21 mouse cellular contexts compared by ENCODE assay signal in genomic region chr16:26060239-26061085, GRCm38 (mm10). TPM values are rescaled to one million over a fixed set of nuclear protein-coding genes. Genes with fewer than 3 reads are reported as not detected.
DNase-seq lines count a peak whose midpoint lies in the region; ATAC-seq and TF ChIP-seq lines count a peak whose summit lies in the region.
"Had no signal": no experiment of that assay in that cellular context is flagged by ENCODE, and none has a peak within 500 bp of the region (broad histone marks: within the 10 kb centered on the region; RNA-seq: fewer than 3 reads in every experiment).

No protein-coding gene starts in this region.

- no peak overlapping the region for H3K4me3 ChIP-seq in forebrain, embryonic 11.5 days (ENCODE audit: low read depth, low read length)
- no peak overlapping the region for H3K4me3 ChIP-seq in forebrain, embryonic 10.5 days
- no peak overlapping the region for H3K4me3 ChIP-seq in heart, embryonic 13.5 days
- H3K4me3 ChIP-seq in forebrain, embryonic 14.5 days (ENCODE audit: low read depth, low read length): no peak overlapping the region
- no peak overlapping the region for H3K4me3 ChIP-seq in hindbrain, postnatal 0 days (ENCODE audit: low read length)
- H3K4me3 ChIP-seq: embryonic facial prominence, embryonic 13.5 days; heart, adult 2 months; hindbrain, embryonic 12.5 days had no signal

- no peaks in the 10 kb centered on the region for H3K4me1 ChIP-seq in forebrain, embryonic 11.5 days (replicated peaks; ENCODE audit: control insufficient read depth, insufficient read depth, low read length)
- H3K4me1 ChIP-seq in forebrain, embryonic 10.5 days: peaks cover 8% of the 10 kb centered on the region
- H3K4me1 ChIP-seq in heart, embryonic 13.5 days: peaks cover 26% of the 10 kb centered on the region
- no peaks in the 10 kb centered on the region for H3K4me1 ChIP-seq in forebrain, embryonic 14.5 days (ENCODE audit: control insufficient read depth, insufficient read depth, low read length)
- no peaks in the 10 kb centered on the region for H3K4me1 ChIP-seq in hindbrain, postnatal 0 days (ENCODE audit: insufficient read depth, low read length)
- H3K4me1 ChIP-seq: embryonic facial prominence, embryonic 13.5 days; hindbrain, embryonic 12.5 days had no signal

- peak; percentile 87 for ATAC-seq in forebrain, embryonic 11.5 days (replicated peaks; ENCODE audit: low FRiP score)
- no peak for ATAC-seq in heart, embryonic 13.5 days (ENCODE audit: extremely low read depth, insufficient number of reproducible peaks, low FRiP score, low TSS enrichment)
- ATAC-seq in forebrain, embryonic 14.5 days: peak; percentile 81
- ATAC-seq in hindbrain, postnatal 0 days: no peak
- no peak for ATAC-seq in activated CD4-positive, CD25-positive, alpha-beta regulatory T cell, adult 4 months
- ATAC-seq: CD4-positive, CD25-positive, alpha-beta regulatory T cell, adult 4 months; hindbrain, embryonic 16.5 days had no signal

- WGBS in forebrain, embryonic 11.5 days: 69% methylated on average over 5 of the region's 5 CpGs
- 84% methylated on average over 5 of the region's 5 CpGs for WGBS in forebrain, embryonic 10.5 days
- WGBS in heart, embryonic 13.5 days: 55% methylated on average over 5 of the region's 5 CpGs
- 37% methylated on average over 5 of the region's 5 CpGs for WGBS in forebrain, embryonic 14.5 days
- 59% methylated on average over 5 of the region's 5 CpGs for WGBS in hindbrain, postnatal 0 days

- H3K9me3 ChIP-seq in forebrain, embryonic 11.5 days (ENCODE audit: control insufficient read depth, low read length): no peaks in the 10 kb centered on the region
- H3K9me3 ChIP-seq in forebrain, embryonic 10.5 days: no peaks in the 10 kb centered on the region
- no peaks in the 10 kb centered on the region for H3K9me3 ChIP-seq in heart, embryonic 13.5 days
- H3K9me3 ChIP-seq in forebrain, embryonic 14.5 days (replicated peaks; ENCODE audit: control insufficient read depth, low read length): no peaks in the 10 kb centered on the region
- H3K9me3 ChIP-seq in hindbrain, postnatal 0 days (ENCODE audit: low read length): no peaks in the 10 kb centered on the region
- H3K9me3 ChIP-seq: embryonic facial prominence, embryonic 13.5 days; hindbrain, embryonic 12.5 days had no signal

- H3K27ac ChIP-seq in forebrain, embryonic 11.5 days (ENCODE audit: low read depth, low read length): peak overlapping the region; percentile 19; the same call in 1 of the 2 replicates
- no peak overlapping the region for H3K27ac ChIP-seq in forebrain, embryonic 10.5 days
- peak overlapping the region; percentile 24 for H3K27ac ChIP-seq in heart, embryonic 13.5 days (replicated peaks)
- H3K27ac ChIP-seq in forebrain, embryonic 14.5 days (ENCODE audit: low read depth, low read length): no peak overlapping the region
- H3K27ac ChIP-seq in hindbrain, postnatal 0 days: no peak overlapping the region
- H3K27ac ChIP-seq: embryonic facial prominence, embryonic 13.5 days; heart, adult 2 months; hindbrain, embryonic 12.5 days had no signal

- H3K4me2 ChIP-seq in forebrain, embryonic 11.5 days (ENCODE audit: low read depth, low read length, severe bottlenecking): no peak overlapping the region
- no peak overlapping the region for H3K4me2 ChIP-seq in heart, embryonic 13.5 days
- no peak overlapping the region for H3K4me2 ChIP-seq in forebrain, embryonic 14.5 days (ENCODE audit: low read length)
- no peak overlapping the region for H3K4me2 ChIP-seq in hindbrain, postnatal 0 days (ENCODE audit: low read depth, low read length)
- H3K4me2 ChIP-seq: embryonic facial prominence, embryonic 13.5 days; hindbrain, embryonic 12.5 days had no signal

- H3K36me3 ChIP-seq in forebrain, embryonic 11.5 days (ENCODE audit: control insufficient read depth, insufficient read depth, low read length): no peaks in the 10 kb centered on the region
- H3K36me3 ChIP-seq in forebrain, embryonic 10.5 days (replicated peaks): no peaks in the 10 kb centered on the region
- H3K36me3 ChIP-seq in heart, embryonic 13.5 days: no peaks in the 10 kb centered on the region
- H3K36me3 ChIP-seq in forebrain, embryonic 14.5 days (ENCODE audit: control insufficient read depth, insufficient read depth, low read length): no peaks in the 10 kb centered on the region
- no peaks in the 10 kb centered on the region for H3K36me3 ChIP-seq in hindbrain, postnatal 0 days (ENCODE audit: insufficient read depth, low read length)
- H3K36me3 ChIP-seq: embryonic facial prominence, embryonic 13.5 days; G1E; hindbrain, embryonic 12.5 days had no signal

- no peak overlapping the region for H3K9ac ChIP-seq in forebrain, embryonic 11.5 days (ENCODE audit: low read length)
- H3K9ac ChIP-seq in heart, embryonic 13.5 days: no peak overlapping the region
- no peak overlapping the region for H3K9ac ChIP-seq in forebrain, embryonic 14.5 days (ENCODE audit: low read length)
- no peak overlapping the region for H3K9ac ChIP-seq in hindbrain, postnatal 0 days (replicated peaks; ENCODE audit: low read length)
- H3K9ac ChIP-seq: embryonic facial prominence, embryonic 13.5 days; hindbrain, embryonic 12.5 days had no signal

- no peak for DNase-seq in forebrain, embryonic 11.5 days (ENCODE audit: low spot score)
- DNase-seq in forebrain, embryonic 10.5 days (ENCODE audit: extremely low spot score, low spot score): no peak
- no peak for DNase-seq in heart, adult 18-20 months
- peak; percentile 71 for DNase-seq in forebrain, embryonic 14.5 days (ENCODE audit: low spot score)
- DNase-seq in hindbrain, postnatal 0 days (ENCODE audit: low spot score): no peak
- DNase-seq: adrenal gland, postnatal 14 days; B cell, adult 2 months; cerebellum, adult 18-20 months; cerebellum, adult 9-11 months; cerebellum, postnatal 36 days; gastrocnemius, postnatal 10 days; heart, adult 2 months; heart, postnatal 4 days; kidney, adult 18-20 months had no signal

- no peaks in the 10 kb centered on the region for H3K27me3 ChIP-seq in forebrain, embryonic 11.5 days (ENCODE audit: control insufficient read depth, insufficient read depth, low read length)
- no peaks in the 10 kb centered on the region for H3K27me3 ChIP-seq in forebrain, embryonic 10.5 days (ENCODE audit: poor library complexity, severe bottlenecking)
- no peaks in the 10 kb centered on the region for H3K27me3 ChIP-seq in heart, embryonic 13.5 days (replicated peaks)
- no peaks in the 10 kb centered on the region for H3K27me3 ChIP-seq in forebrain, embryonic 14.5 days (replicated peaks; ENCODE audit: control insufficient read depth, insufficient read depth, low read length)
- no peaks in the 10 kb centered on the region for H3K27me3 ChIP-seq in hindbrain, postnatal 0 days (ENCODE audit: insufficient read depth, low read length)
- H3K27me3 ChIP-seq: embryonic facial prominence, embryonic 13.5 days; hindbrain, embryonic 12.5 days had no signal

- no peak for TF ChIP-seq CTCF in hindbrain, postnatal 0 days (IDR thresholded peaks at IDR 0.05; ENCODE audit: low read depth)

RNA-seq across cellular contexts. Expression of gene P3h2, which starts 45.1 kb away (rescaled TPM):
- polyA plus RNA-seq in forebrain, embryonic 11.5 days (2014; fragmentation: Nextera tagmentation; extraction: Ambion mirVana): 3.3 and 4.7 TPM in 2 replicates
- 2.5 and 2.9 TPM in 2 replicates for polyA plus RNA-seq in forebrain, embryonic 10.5 days (2016; fragmentation: Nextera tagmentation; extraction: Ambion mirVana)
- polyA plus RNA-seq in heart, embryonic 13.5 days (2015; fragmentation: Nextera tagmentation; extraction: Ambion mirVana): 6.0 and 7.0 TPM in 2 replicates
- 1 to 10 TPM; 3.7 to 3.8 TPM for total RNA-seq in heart, adult 18-20 months (2021)
- polyA plus RNA-seq in forebrain, embryonic 14.5 days (2014; fragmentation: Nextera tagmentation; extraction: Ambion mirVana): 0.22 and 0.51 TPM in 2 replicates
- total RNA-seq in hindbrain, postnatal 0 days (2014; rRNA removed): 0.54 and 1.4 TPM in 2 replicates
- polyA plus RNA-seq in hindbrain, postnatal 0 days (2015; fragmentation: Nextera tagmentation; extraction: Ambion mirVana): 0.78 and 0.83 TPM in 2 replicates
- polyA plus RNA-seq in activated CD4-positive, CD25-positive, alpha-beta regulatory T cell, adult 4 months (2017; shearing (Covaris generic)): 1 to 10 TPM in 1 of 2 experiments, not detected in 1; 1.6 TPM
- total RNA-seq: G1E had no signal
- polyA plus RNA-seq: CD4-positive, CD25-positive, alpha-beta regulatory T cell, adult 4 months; G1E had no signal

Comparison
In these comparisons a context has a peak if more than half of its experiments do, and no peak if none do; other contexts are left out.
1. H3K27ac ChIP-seq: peak in forebrain, embryonic 11.5 days (single experiment) and heart, embryonic 13.5 days (single experiment); none in forebrain, embryonic 10.5 days (single experiment), forebrain, embryonic 14.5 days (single experiment) and hindbrain, postnatal 0 days (single experiment).
2. ATAC-seq: peak in forebrain, embryonic 11.5 days (single experiment) and forebrain, embryonic 14.5 days (single experiment); none in heart, embryonic 13.5 days (single experiment), hindbrain, postnatal 0 days (single experiment) and activated CD4-positive, CD25-positive, alpha-beta regulatory T cell, adult 4 months (single experiment).